Mouse (Mus musculus) testis, adult 2 months (tissue): ENCODE results near the gene Tenm4. TPM values are rescaled to one million over a fixed set of nuclear protein-coding genes. Genes with fewer than 3 reads are reported as not detected.

ENCODE experiments used
- H3K27ac ChIP-seq: fragments of 200-500 bp; 2 replicates; pipeline ENCODE4 v1.5.1; 2012; ENCODE audit warnings: low read depth, low read length; ENCODE audit not compliant: control insufficient read depth, insufficient read depth
- H3K27me3 ChIP-seq: fragments of 200-500 bp; 2 replicates; pipeline ENCODE4 v1.6.1; 2012; ENCODE audit warnings: mild to moderate bottlenecking, low read length, moderate library complexity; ENCODE audit not compliant: control insufficient read depth, insufficient read depth
- H3K36me3 ChIP-seq: fragments of 200-500 bp; 2 replicates; pipeline ENCODE4 v1.6.1; 2012; ENCODE audit warnings: mild to moderate bottlenecking, low read length; ENCODE audit not compliant: control insufficient read depth, insufficient read depth
- H3K4me1 ChIP-seq: fragments of 200-500 bp; 2 replicates; pipeline ENCODE4 v1.6.1; 2012; ENCODE audit warnings: low read length; ENCODE audit not compliant: control insufficient read depth, insufficient read depth
- H3K4me3 ChIP-seq: fragments of 200-500 bp; 2 replicates; pipeline ENCODE4 v1.5.1; 2012; ENCODE audit warnings: low read depth, mild to moderate bottlenecking, low read length, moderate library complexity, mixed read lengths; ENCODE audit not compliant: control insufficient read depth
- CTCF ChIP-seq: fragments of 200-500 bp; IDR thresholded peaks from 2 replicates; pipeline ENCODE4 v1.5.1; 2012; ENCODE audit warnings: low read depth, mild to moderate bottlenecking, inconsistent platforms, low read length, moderate library complexity; ENCODE audit not compliant: control insufficient read depth, insufficient read depth, insufficient replicate concordance
- POLR2A ChIP-seq: fragments of 200-500 bp; IDR thresholded peaks from 2 replicates; pipeline ENCODE4 v1.6.1; 2012; ENCODE audit warnings: low read depth, mild to moderate bottlenecking, inconsistent platforms, low read length, moderate library complexity; ENCODE audit not compliant: control insufficient read depth
- polyA plus RNA-seq: library from polyadenylated mRNA; depleted of rRNA; stranded (reverse); fragments of >200 nt; gene quantifications from 2 replicates; pipeline ENCODE4 v1.2.3, GENCODE M21; 2012

Gene Tenm4
- polyA plus RNA-seq, 1 experiment = 2.3 TPM

- Histone ChIP-seq H3K27me3 (no peaks in the 10 kb centered on the region), H3K4me3 (no peak overlapping the region)
- TF ChIP-seq POLR2A (no peak), CTCF (no peak)
Observed at GRCm38 (mm10) chr7:96568034-96568433, 397.0 kb downstream of the Tenm4 start.

GRCm38 (mm10) chr7:96570965-96571364 is 399.9 kb downstream of the Tenm4 start:
- Histone ChIP-seq H3K27ac (no peak overlapping the region), H3K4me3 (no peak overlapping the region), H3K27me3 (no peaks in the 10 kb centered on the region), H3K36me3 (no peaks in the 10 kb centered on the region), H3K4me1 (no peaks in the 10 kb centered on the region)
- no peak for TF ChIP-seq POLR2A
- no peak for TF ChIP-seq CTCF

More at GRCm38 (mm10) chr7:96568034-96568433, 397.0 kb downstream of the Tenm4 start:
- Histone ChIP-seq H3K36me3 (no peaks in the 10 kb centered on the region), H3K27ac (no peak overlapping the region), H3K4me1 (no peaks in the 10 kb centered on the region)

- H3K27ac ChIP-seq = no peak overlapping the region
Observed at GRCm38 (mm10) chr7:96572995-96573394, 401.9 kb downstream of the Tenm4 start.

GRCm38 (mm10) chr7:96575202-96575650 is 404.2 kb downstream of the Tenm4 start:
- H3K27me3 ChIP-seq = no peaks in the 10 kb centered on the region
- TF ChIP-seq POLR2A (no peak), CTCF (no peak)
- H3K27ac ChIP-seq = no peak overlapping the region
- no peaks in the 10 kb centered on the region for H3K36me3 ChIP-seq
- no peak overlapping the region for H3K4me3 ChIP-seq
- H3K4me1 ChIP-seq = no peaks in the 10 kb centered on the region

More at GRCm38 (mm10) chr7:96572995-96573394, 401.9 kb downstream of the Tenm4 start:
- no peaks in the 10 kb centered on the region for H3K36me3 ChIP-seq
- no peaks in the 10 kb centered on the region for H3K27me3 ChIP-seq
- no peaks in the 10 kb centered on the region for H3K4me1 ChIP-seq
- TF ChIP-seq POLR2A (no peak), CTCF (no peak)
- H3K4me3 ChIP-seq = no peak overlapping the region

GRCm38 (mm10) chr7:96582752-96583151 is 411.7 kb downstream of the Tenm4 start:
- Histone ChIP-seq H3K27me3 (no peaks in the 10 kb centered on the region), H3K4me3 (no peak overlapping the region), H3K27ac (no peak overlapping the region), H3K36me3 (no peaks in the 10 kb centered on the region), H3K4me1 (no peaks in the 10 kb centered on the region)
- TF ChIP-seq POLR2A (no peak), CTCF (no peak)

GRCm38 (mm10) chr7:96587403-96587802 is 416.4 kb downstream of the Tenm4 start:
- no peaks in the 10 kb centered on the region for H3K27me3 ChIP-seq
- H3K27ac ChIP-seq = no peak overlapping the region
- H3K4me3 ChIP-seq = no peak overlapping the region
- TF ChIP-seq POLR2A (no peak), CTCF (no peak)
- no peaks in the 10 kb centered on the region for H3K36me3 ChIP-seq
- no peaks in the 10 kb centered on the region for H3K4me1 ChIP-seq

- Histone ChIP-seq H3K4me3 (no peak overlapping the region), H3K27me3 (no peaks in the 10 kb centered on the region), H3K4me1 (no peaks in the 10 kb centered on the region), H3K36me3 (no peaks in the 10 kb centered on the region), H3K27ac (no peak overlapping the region)
- TF ChIP-seq CTCF (no peak), POLR2A (no peak)
Observed at GRCm38 (mm10) chr7:96588567-96588966, 417.5 kb downstream of the Tenm4 start.

GRCm38 (mm10) chr7:96595535-96596295 is 424.7 kb downstream of the Tenm4 start:
- Histone ChIP-seq H3K4me3 (no peak overlapping the region), H3K36me3 (no peaks in the 10 kb centered on the region), H3K4me1 (no peaks in the 10 kb centered on the region), H3K27me3 (no peaks in the 10 kb centered on the region), H3K27ac (no peak overlapping the region)
- TF ChIP-seq POLR2A (no peak), CTCF (no peak)
